Mouse (Mus musculus) CD4-positive helper T cell, adult 2 months (primary cell): ENCODE measurements around the gene Atp6v1g2.

ENCODE experiments used
- DNase-seq: peaks from one replicate; pipeline ENCODE4 v3.0.0-alpha.2; 2012; ENCODE audit warnings: low read depth, missing footprints, low spot score

Atp6v1g2 gene

DNA sequence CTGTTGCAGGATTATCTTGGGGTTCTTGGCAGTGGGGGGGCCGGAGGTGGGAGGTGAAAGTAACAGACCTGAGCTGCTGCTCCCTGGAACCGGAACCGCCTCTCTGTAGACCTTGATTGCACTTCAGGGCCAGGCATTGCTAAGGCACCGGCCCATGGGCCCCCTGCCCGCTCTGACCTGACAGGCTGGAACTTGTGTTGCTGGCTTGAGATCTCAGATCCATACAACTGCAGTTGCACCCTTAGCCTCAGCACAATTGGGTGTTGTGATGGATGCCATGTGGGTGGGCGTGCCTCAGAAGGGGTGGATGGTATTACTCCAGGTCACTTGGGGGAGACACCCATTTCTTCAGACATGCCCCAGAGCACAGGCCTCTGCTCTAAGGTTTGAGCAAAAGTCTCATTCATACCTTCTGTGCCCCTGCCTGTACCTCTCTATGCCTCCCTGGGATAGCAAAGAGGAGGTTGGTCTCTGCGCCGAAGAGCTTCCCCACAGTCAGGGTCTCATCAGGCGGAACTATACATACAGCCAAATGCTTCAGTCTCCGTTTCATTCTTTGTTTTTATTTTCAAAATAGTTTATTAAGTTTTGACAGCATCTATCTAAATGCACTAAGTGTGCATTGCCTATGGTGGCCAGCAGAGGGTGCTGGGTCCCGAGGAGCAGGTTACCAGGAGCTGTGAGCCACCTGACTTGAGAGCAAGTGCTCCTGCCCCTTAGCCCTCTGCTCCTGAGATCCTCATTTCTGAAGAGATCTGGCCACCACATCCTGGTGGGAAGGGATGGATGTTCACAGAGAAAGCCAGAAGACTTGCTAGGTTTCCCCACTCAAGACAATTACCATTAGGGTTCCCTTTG is 21.0 kb downstream of the Atp6v1g2 start:
- DNase-seq = peak; percentile 77

DNA sequence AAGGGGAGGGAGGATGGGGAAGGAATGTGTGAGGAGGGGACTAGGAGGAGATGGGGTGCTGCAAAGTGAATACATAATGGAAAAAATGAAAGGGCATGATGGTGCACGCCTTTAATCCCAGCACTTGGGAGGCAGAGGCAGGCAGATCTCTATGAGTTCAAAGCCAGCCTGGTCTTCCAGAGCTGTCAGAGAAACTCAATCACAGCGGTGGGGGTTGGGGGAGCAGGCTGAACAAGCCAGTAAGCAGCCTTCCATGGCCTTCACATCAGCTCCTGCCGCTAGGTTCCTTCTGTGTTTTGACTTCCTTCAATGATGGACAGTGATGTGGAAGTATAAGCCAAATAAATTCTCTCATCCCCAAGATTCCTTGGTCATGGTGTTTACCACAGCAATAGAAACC is 21.8 kb downstream of the Atp6v1g2 start:
- DNase-seq = no peak

DNA sequence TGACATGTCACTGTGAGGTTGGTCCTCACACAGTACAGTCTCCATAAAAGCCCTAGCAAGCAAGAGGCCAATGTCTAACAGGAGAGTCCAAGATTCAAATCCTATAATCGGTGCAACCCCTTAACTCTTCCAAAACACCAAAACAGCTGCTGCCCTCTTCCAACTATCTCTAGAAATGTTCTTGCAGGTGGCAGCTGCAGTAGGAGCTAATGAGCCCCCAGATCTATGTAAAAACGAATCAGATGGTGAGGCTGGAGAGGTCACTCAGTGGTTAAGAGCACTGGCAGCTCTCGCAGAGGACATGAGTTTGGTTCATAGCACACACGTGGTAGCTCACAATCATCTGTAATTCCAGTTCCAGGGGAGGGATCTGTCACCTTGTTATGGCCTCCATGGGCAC is 22.2 kb downstream of the Atp6v1g2 start:
- no peak for DNase-seq

DNA sequence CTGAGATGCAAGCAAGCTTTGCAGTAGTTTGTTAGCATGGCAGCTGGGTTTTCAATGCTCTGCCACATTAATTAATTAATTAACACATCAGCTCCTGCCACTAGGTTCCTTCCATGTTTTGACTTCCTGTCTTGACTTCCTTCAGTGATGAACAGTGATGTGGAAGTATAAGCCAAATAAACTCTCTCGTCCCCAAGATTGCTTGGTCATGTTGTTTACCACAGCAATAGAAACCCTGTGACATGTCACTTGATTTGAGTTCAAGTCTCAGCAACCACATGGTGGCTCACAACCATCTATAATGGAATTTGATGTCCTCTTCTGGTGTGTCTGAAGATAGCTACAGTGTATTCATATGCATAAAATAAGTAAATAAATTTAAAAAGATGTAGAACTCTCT is 23.9 kb downstream of the Atp6v1g2 start:
- peak; percentile 41 for DNase-seq

DNA sequence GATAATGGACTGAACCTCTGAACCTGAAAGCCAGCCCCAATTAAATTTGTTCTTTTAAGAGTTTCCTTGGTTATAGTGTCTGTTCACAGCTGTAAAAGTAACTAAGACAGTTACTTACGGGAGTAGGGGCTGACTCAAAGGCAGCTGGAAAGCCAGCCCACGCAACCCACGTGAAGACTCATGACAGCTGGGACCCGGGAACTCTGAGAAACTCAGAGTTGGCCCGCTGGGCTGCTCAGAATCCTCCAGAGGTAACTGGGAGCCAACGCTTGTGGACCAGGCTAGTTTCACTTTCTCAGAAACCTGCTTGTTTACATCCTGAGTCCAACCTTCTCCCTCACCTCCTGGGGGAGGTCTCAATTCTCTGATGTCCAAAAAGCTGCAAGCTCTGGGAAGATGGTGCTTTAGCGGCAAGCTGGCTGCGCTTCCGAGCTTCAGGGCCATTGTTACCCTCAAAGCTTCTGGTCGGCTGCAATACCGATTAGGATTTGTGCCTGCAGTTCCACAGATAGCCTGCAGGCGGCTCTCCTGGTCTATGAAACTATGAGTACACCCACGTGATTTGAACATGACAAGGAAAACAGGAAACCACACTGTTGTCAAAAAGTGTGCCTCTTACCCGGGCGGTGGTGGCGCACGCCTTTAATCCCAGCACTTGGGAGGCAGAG is 24.5 kb downstream of the Atp6v1g2 start:
- peak; percentile 95 for DNase-seq

DNA sequence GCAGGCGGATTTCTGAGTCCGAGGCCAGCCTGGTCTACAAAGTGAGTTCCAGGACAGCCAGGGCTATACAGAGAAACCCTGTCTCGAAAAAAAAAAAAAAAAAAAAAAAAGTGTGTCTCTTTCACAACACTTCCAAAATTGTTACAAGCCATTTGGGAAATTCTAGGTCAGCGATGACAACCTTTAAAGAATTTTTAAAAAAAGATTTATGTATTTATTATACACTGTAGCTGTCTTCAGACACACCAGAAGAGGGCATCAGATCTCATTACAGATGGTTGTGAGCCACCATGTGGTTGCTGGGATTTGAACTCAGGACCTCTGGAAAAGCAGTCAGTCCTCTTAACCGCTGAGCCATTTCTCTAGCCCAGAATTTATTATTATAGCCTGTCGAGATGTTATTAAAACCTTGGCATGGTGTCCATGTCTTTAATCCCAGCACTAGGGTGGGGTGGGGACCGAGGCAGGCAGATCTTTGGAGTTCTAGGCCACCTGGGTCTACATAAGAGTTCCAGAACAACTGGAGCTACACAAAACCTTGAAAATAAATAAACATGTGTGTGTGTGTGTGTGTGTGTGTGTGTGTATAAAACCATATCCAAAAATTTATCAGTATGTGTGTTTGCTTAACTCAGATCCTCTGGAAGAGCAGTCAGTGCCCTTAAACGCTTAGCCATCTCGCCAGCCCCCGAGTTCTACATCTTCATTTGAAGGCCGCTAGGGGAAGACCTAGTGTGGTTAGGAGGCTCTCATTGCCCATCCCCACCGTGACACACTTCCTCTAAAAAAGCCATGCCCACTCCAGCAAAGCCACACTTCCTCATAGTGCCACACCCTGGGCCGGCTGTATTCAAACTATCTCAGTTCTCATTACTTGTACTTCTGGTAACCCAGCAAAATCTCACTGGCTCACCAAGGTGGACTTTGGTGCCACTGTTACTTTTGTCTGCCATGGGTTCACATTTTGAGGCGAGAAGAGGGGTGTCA is 25.3 kb downstream of the Atp6v1g2 start:
- peak; percentile 88 for DNase-seq

DNA sequence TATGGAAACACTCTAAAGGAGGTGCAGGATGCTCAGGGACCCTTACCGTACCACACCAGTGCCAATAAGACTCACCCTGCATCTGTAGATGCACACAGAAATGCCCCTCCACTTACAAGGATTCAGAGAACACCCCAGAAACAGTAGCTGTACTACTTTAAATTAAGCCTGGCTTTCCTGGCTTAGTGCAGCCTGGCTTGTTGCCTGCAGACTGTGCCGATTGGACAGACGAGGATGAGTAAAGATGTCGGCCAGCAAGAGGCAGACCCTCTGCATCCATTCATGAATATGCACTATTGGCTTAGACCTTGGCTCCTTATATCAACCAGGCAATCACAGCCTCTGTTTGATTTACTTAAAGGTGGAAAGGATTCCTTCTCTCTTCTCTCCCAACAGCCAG is 26.2 kb downstream of the Atp6v1g2 start:
- no peak for DNase-seq

DNA sequence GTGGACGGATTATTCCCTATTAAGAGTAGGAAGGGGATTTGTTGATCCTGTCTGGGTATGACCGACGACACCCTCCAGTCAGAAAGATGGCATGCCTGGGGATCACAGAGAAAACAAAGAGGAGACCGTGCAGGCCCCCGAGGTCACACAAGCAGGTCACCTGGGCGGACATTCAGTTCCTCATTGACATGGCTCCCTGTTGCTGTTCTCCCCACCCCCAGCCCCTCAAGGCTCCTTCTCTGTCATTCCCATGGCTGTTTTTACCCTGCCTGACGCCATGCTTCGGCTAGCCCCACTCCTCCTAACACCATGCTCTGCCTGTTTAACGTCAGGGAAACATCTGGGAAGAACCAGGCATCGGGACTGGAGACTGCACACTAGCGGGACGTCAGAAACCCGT is 28.2 kb downstream of the Atp6v1g2 start:
- DNase-seq = no peak

DNA sequence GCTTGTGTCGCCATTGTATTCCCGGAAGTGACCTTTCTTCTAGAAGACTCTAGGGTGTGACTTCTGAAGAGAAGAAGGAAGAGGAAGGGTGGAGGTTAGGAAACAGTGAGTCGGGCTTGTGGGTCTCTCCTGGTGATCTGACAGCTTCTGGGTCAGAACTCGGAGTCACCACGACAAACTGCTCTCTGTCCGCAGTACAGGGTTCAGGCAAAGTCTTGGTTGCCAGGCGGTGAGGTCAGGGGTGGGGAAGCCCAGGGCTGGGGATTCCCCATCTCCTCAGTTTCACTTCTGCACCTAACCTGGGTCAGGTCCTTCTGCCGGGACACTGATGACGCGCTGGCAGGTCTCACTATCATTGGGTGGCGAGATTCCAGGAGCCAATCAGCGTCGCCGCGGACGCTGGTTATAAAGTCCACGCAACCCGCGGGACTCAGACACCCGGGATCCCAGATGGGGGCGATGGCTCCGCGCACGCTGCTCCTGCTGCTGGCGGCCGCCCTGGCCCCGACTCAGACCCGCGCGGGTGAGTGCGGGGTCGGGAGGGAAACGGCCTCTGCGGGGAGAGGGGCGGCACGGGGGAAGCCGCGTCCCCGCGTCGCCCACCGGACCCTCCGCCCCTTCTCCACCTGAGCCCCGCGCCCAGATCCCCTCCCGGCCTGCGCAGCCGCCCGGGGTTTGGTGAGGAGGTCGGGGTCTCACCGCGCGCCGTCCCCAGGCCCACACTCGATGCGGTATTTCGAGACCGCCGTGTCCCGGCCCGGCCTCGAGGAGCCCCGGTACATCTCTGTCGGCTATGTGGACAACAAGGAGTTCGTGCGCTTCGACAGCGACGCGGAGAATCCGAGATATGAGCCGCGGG is 29.4 kb downstream of the Atp6v1g2 start, which contains the start of gene H2-D1:
H2-D1 (plus strand) TSS at position 67 of the 859 bp plus-strand sequence.
- DNase-seq = peak; percentile 98

DNA sequence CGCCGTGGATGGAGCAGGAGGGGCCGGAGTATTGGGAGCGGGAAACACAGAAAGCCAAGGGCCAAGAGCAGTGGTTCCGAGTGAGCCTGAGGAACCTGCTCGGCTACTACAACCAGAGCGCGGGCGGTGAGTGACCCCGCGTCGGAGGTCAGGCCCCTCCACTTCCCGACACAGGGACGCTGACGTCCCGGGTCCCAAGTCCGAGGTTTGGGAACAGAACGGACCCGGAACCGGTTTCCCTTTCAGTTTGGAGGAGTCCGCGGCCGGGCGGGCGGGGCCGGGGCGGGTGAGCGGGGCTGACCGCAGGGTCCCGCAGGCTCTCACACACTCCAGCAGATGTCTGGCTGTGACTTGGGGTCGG is 30.0 kb downstream of the Atp6v1g2 start:
- DNase-seq = peak; percentile 73

DNA sequence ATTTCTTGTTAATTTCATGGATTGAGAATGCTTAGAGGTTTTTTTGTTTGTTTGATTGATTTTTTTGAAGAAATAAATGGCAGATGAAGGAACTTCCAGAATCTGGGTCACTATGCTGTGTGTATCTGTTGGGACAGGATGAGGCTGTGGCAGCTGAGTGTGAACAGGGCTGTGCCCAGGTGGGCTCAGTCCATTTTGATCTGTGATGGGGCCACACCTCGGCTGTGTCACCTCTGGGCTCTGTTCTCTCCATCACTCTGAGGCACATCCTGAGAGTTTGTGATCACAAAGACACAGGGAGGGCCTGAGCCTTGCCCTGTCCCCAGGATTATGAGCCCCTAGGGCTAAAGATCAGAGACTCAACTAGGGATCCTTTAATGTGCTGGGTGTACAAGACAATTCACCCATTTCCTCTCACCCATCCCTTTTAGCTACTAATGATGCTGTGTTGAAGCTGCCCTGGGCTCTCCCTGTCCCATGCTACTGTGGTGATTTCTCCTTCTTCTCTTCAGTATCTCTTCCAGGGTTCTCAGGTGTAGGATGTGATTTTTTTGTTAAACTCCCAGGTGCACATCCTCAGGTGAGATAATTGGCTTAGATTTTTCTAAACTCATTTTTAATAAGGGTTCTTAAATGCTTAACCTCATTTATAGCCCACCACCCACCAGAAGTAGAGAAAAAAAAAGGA is 34.1 kb downstream of the Atp6v1g2 start:
- no peak for DNase-seq

DNA sequence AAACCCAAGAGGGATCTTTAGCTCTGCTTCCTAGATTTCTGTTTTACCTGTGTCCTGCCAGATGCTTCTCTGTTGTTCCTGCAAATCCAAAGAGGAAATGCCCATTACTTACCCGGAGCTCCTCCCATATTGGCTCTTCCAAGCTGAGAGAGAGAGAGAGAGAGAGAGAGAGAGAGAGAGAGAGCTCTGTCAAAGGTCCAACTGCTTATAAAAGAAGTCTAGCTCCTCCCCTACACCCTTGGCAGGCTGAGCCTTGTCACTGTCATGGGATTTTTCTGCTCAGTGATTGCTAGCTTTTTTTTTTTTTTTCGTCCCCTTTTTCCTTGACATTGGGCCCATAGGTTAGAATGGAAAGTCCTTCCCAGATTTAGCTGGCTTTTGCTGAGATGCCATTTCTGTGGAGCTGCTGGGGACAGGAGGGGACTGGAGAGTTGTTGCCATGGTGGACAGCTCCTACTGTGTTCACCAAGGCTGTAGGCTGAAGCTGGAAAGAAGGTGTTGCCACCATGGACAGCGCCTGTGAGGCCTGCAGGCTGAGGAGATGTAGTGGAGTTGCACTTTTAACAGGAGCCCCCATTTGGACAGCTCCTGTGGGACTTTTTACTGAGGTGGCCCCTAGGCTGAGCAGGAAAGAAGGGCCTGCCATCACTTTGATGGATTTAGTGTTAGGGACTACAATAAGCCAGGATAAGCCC is 36.3 kb downstream of the Atp6v1g2 start:
- DNase-seq = peak; percentile 65

DNA sequence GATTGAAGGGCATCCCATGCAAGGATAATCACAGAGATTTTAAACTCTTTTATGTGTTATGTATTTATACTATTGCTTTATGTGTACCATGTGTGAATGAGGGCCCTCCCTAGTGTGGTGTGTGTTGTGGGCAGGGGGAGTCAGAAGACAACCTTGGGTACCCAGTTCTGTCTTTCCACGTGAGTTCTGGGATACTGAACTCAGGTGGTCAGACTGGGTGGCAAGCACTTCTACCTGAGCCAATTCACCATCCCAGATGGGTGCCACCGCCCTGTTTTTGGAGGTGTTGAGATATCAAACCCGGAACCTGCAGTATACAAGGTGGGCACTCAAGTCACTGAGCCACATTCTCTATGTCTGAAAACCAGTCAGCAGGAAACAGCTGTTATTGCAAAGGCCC is 38.8 kb downstream of the Atp6v1g2 start:
- DNase-seq = no peak

DNA sequence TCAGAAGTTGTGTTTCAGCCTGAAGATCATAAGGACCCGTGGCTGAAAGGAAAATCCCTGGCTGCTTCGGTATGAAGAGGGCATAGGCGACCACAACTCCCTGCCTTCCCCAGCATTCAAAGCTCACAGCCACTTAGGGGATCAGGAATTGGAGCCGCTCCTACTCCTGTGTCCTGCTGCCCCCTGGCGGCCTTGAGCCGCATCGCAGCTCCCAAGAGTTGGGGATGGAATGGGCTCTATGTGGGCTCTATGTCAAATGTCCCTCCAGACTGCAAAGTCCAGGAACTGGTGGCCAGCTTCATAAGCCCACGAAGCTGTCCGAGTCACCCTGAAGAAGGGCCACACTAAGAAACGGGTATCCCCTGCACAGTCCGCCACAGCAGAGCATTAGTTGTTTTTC is 41.3 kb downstream of the Atp6v1g2 start:
- DNase-seq = peak; percentile 79

DNA sequence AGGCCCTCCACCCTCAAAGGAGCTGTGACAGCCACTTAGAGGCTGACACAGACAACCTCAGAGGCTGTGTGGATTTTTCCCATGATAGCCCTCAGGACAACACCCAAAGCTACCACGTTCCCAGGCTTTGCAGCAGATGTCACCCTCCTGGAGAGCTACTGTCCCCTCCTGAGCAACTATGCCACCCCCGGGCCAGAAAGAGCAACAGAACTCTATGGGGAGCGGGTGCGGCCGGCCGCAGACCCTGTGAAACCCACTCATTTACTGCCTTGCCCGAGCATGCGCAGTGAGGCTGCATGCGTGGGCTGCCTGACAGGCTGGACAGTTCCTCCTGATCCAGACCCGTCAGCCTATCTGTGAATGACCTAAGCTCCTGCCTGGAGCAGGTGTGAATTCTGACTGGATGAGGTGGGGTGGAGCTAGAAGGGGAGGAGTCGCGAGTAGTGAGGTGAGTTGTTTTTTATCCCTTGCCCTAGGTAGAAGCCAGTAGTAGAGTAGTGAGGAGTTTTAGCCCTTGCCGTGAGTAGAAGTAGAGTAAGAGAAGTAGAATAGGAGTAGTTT is 42.9 kb downstream of the Atp6v1g2 start:
- DNase-seq = no peak

DNA sequence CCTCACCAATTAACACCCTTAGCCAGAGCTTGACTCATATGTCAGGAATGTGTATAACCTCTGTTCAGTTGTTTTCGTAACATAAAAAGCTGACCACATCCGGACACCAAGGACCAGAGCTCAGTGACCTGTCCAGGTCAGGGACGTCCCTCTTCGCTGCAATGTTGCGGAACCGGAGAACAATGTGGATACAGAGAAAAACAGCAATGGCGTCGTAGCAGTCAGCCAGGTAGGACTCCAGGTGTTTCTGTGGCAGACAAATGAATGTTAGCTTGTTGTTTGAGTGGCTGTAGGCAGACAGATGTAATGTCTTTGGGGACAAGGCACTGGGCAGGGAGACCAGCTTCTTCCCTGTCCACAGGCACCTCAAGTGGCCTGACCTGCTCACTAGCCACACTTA is 44.6 kb downstream of the Atp6v1g2 start:
- no peak for DNase-seq

DNA sequence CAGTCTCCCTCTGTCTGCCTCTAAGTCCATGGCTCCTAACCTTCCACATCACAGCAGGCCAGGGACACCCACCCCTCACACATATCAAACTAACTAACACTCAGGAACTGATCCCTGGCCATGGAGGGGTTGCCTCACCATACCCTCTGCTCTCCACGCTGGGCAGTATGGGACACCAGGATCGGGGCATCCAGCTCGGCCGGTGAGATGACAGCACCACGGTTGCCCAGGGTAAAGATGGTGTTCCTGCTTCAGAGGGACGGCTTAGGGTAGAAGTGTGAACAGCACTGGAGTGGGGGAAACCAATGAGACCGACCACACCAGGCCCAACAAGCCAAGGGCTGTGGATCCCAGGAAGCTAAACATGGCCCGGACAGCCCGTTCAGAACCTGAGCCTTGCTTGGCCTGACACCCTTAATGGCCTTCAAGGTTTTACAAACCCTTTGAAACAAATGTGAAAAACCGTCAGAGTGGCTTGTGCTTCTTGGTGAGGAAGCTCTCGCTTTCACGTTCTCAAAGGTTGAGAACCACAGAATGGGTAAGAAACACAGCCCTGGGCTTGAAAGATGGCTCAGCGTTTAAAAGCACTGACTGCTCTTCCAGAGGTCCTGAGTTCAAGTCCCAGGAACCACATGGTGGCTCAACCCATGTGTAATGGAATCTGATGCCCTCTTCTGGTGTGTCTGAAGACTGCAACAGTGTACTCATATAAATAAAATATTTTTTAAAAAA is 45.7 kb downstream of the Atp6v1g2 start:
- DNase-seq = no peak

DNA sequence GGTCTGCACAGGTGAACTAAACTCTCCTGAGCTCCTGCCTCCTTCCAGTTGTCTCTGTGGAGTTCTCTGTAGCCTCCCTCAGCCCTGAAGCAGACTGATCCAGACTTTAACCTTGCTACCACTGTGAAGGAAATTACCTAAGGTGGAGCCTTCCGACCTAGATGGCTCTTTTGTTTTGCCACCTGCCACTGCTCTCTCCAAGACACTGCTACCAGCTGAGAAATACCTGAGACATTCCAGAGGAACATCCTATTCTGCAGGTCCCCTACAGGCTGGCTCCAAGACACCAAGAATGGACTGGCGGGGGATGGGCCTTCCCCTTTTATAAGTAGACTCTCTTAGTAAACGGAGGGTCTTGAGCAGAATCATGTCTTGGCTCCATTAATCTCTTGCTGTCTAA is 46.8 kb downstream of the Atp6v1g2 start:
- no peak for DNase-seq

DNA sequence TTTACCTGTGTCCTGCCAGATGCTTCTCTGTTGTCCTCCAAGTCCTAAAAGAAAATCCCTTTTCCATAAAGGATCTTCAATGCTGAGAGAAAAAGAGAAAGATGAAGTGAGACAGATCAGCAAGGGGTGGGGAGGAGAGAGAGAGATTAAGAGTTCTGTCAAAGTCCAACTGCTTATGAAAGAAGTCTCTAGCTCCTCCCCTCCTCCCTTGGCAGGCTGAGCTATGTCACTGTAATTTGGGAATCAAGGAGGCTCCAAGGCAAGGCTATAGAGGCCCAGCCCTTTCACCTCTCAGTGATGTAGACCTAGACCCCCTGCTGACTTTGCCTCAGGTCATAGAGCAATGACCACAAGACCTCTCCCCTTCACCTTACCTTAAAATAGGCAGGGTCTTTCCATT is 52.0 kb downstream of the Atp6v1g2 start:
- no peak for DNase-seq
